Mouse (Mus musculus): ENCODE results near the gene 4930430A15Rik. TPM values are rescaled to one million over a fixed set of nuclear protein-coding genes. Genes with fewer than 3 reads are reported as not detected.
A peak's percentile ranks its signal among the peaks of the same experiment; 100 is the strongest.

4930430A15Rik gene
- not detected in 2 replicates for polyA plus RNA-seq (2014; fragmentation: Nextera tagmentation; extraction: Ambion mirVana)

GRCm38 (mm10) chr2:111229502-111229901 lies at the start of gene 4930430A15Rik:
4930430A15Rik (minus strand) TSS chr2:111229602.
- DNase-seq (ENCODE audit: low spot score) (no peak), ATAC-seq (ENCODE audit: insufficient number of reproducible peaks, low FRiP score, low TSS enrichment, low read depth) (no peak)
- Histone ChIP-seq H3K27ac (replicated peaks; ENCODE audit: low read depth, low read length) (no peak within 1 kb of the TSS), H3K9ac (ENCODE audit: low read length) (no peak within 1 kb of the TSS), H3K4me1 (ENCODE audit: control insufficient read depth, insufficient read depth, low read length) (no peaks in the 10 kb centered on the region), H3K27me3 (ENCODE audit: control insufficient read depth, insufficient read depth, low read length) (no peaks in the 10 kb centered on the region), H3K4me2 (ENCODE audit: low read depth, severe bottlenecking) (no peak within 1 kb of the TSS), H3K4me3 (ENCODE audit: low read depth, low read length) (no peak within 1 kb of the TSS), H3K36me3 (ENCODE audit: control insufficient read depth, insufficient read depth, low read length) (no peaks in the 10 kb centered on the region), H3K9me3 (ENCODE audit: control insufficient read depth, low read length) (no peaks in the 10 kb centered on the region)
- 86% methylated on average over 6 of the region's 6 CpGs for WGBS

DNA sequence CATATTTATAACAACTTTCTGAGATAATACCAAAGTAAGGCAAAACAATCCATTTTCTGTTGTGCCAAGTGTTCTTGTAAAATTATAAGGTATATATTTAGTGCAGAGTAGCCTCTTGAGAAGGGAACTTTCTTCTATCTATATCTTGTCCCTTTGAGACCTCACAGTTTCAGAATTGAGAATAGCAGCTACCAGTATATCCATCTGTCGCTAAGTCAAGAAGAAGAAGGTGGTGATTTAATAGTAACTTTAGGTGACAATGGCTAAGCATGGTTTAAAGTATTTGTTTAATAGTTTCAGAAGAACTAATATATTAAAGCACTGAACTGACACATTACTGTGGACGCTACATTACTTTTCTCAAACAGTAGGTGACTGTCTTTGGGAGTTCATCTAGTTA lies 44.6 kb upstream of the 4930430A15Rik start, which contains the start of gene Olfr1277:
TSS of gene Olfr1277 (minus strand) at position 101 of the 400 bp plus-strand sequence.
- Histone ChIP-seq H3K9ac (ENCODE audit: low read length) (no peak within 1 kb of the TSS), H3K36me3 (ENCODE audit: control insufficient read depth, insufficient read depth, low read length) (no peaks in the 10 kb centered on the region), H3K4me3 (ENCODE audit: low read depth, low read length) (no peak within 1 kb of the TSS), H3K4me2 (ENCODE audit: low read depth, severe bottlenecking) (no peak within 1 kb of the TSS), H3K27me3 (ENCODE audit: control insufficient read depth, insufficient read depth, low read length) (no peaks in the 10 kb centered on the region), H3K9me3 (ENCODE audit: control insufficient read depth, low read length) (no peaks in the 10 kb centered on the region), H3K27ac (replicated peaks; ENCODE audit: low read depth, low read length) (no peak within 1 kb of the TSS), H3K4me1 (ENCODE audit: control insufficient read depth, insufficient read depth, low read length) (no peaks in the 10 kb centered on the region)
- DNase-seq (ENCODE audit: low spot score) (no peak), ATAC-seq (ENCODE audit: insufficient number of reproducible peaks, low FRiP score, low TSS enrichment, low read depth) (no peak)
- 81% methylated on average over 2 of the region's 2 CpGs for WGBS

DNA sequence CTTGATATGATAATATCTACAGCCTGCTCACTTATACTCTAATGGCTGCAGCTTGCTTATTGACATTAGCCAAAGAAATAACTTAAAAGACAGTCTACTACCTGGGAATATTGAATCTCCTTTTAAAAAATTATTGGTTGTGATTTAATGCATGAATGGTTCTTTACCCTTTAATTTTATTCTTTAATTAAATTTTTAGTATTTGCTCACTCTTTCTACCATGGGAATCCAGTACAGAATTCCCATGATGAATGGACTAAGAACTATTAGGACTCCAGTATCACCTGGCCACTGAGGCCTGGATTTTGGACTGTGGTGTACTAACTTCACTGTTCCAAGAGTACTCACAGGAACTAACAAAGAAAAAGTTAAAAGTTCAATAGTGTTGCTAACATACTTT lies 24.8 kb upstream of the 4930430A15Rik start, which contains the start of gene Olfr1276:
TSS of gene Olfr1276 (plus strand) at position 301 of the 400 bp plus-strand sequence.
- H3K4me1 ChIP-seq (ENCODE audit: control insufficient read depth, insufficient read depth, low read length), result no peaks in the 10 kb centered on the region
- H3K27ac ChIP-seq (replicated peaks; ENCODE audit: low read depth, low read length), result no peak within 1 kb of the TSS
- H3K36me3 ChIP-seq (ENCODE audit: control insufficient read depth, insufficient read depth, low read length), result no peaks in the 10 kb centered on the region
- no peak within 1 kb of the TSS for H3K4me3 ChIP-seq (ENCODE audit: low read depth, low read length)
- H3K9me3 ChIP-seq (ENCODE audit: control insufficient read depth, low read length), result no peaks in the 10 kb centered on the region
- DNase-seq (ENCODE audit: low spot score), result no peak
- H3K4me2 ChIP-seq (ENCODE audit: low read depth, severe bottlenecking), result no peak within 1 kb of the TSS
- H3K9ac ChIP-seq (ENCODE audit: low read length), result no peak within 1 kb of the TSS
- ATAC-seq (ENCODE audit: insufficient number of reproducible peaks, low FRiP score, low TSS enrichment, low read depth), result no peak
- H3K27me3 ChIP-seq (ENCODE audit: control insufficient read depth, insufficient read depth, low read length), result no peaks in the 10 kb centered on the region

- H3K9me3 ChIP-seq (ENCODE audit: control insufficient read depth, low read length), result no peaks in the 10 kb centered on the region
- no peaks in the 10 kb centered on the region for H3K4me1 ChIP-seq (ENCODE audit: control insufficient read depth, insufficient read depth, low read length)
- H3K27ac ChIP-seq (replicated peaks; ENCODE audit: low read depth, low read length), result no peak within 1 kb of the TSS
- 83% methylated on average over 1 of the region's 1 CpGs for WGBS
- H3K4me3 ChIP-seq (ENCODE audit: low read depth, low read length), result no peak within 1 kb of the TSS
- no peak within 1 kb of the TSS for H3K9ac ChIP-seq (ENCODE audit: low read length)
- no peak within 1 kb of the TSS for H3K4me2 ChIP-seq (ENCODE audit: low read depth, severe bottlenecking)
- DNase-seq (ENCODE audit: low spot score), result no peak
- H3K36me3 ChIP-seq (ENCODE audit: control insufficient read depth, insufficient read depth, low read length), result no peaks in the 10 kb centered on the region
- no peak for ATAC-seq (ENCODE audit: insufficient number of reproducible peaks, low FRiP score, low TSS enrichment, low read depth)
- H3K27me3 ChIP-seq (ENCODE audit: control insufficient read depth, insufficient read depth, low read length), result no peaks in the 10 kb centered on the region
Measured at GRCm38 (mm10) chr2:111235186-111235585, 5.8 kb upstream of the 4930430A15Rik start, which contains the start of gene Olfr1275. Olfr1275 (minus strand) TSS chr2:111235286.

GRCm38 (mm10) chr2:111182068-111182467 lies 47.3 kb downstream of the 4930430A15Rik start:
- Histone ChIP-seq H3K4me3 (ENCODE audit: low read depth, low read length) (no peak overlapping the region), H3K4me1 (ENCODE audit: control insufficient read depth, insufficient read depth, low read length) (no peaks in the 10 kb centered on the region), H3K27me3 (ENCODE audit: control insufficient read depth, insufficient read depth, low read length) (no peaks in the 10 kb centered on the region), H3K9me3 (ENCODE audit: control insufficient read depth, low read length) (no peaks in the 10 kb centered on the region; the same call in 1 of the 2 replicates), H3K36me3 (ENCODE audit: control insufficient read depth, insufficient read depth, low read length) (no peaks in the 10 kb centered on the region), H3K4me2 (ENCODE audit: low read depth, severe bottlenecking) (no peak overlapping the region), H3K9ac (ENCODE audit: low read length) (no peak overlapping the region), H3K27ac (replicated peaks; ENCODE audit: low read depth, low read length) (no peak overlapping the region)
- 95% methylated on average over 11 of the region's 11 CpGs for WGBS
- DNase-seq (ENCODE audit: low spot score), result no peak
- no peak for ATAC-seq (ENCODE audit: insufficient number of reproducible peaks, low FRiP score, low TSS enrichment, low read depth)

DNA sequence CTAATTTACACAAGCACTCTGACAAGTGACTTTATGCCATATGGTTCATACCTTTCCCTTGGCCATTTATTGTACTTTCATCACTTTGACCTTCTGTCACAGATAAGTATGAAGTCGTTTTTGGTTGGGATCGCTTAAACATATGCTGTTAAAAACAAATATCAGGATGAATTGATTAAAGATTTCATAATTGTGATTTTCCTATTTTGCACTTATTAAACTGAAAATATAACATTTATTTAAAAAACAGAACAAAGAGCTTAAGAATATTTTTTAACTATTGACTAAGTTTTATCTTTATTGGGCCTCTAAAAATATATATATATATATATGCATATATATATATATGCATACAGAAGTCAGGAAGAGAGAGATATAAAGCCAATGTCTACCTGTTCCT lies 76.6 kb downstream of the 4930430A15Rik start, which contains the start of gene Gm15130:
TSS of gene Gm15130 (minus strand) at position 101 of the 400 bp plus-strand sequence.
- ATAC-seq (ENCODE audit: insufficient number of reproducible peaks, low FRiP score, low TSS enrichment, low read depth) (no peak), DNase-seq (ENCODE audit: low spot score) (no peak)
- no peak within 1 kb of the TSS for H3K9ac ChIP-seq (ENCODE audit: low read length)
- H3K27ac ChIP-seq (replicated peaks; ENCODE audit: low read depth, low read length), result no peak within 1 kb of the TSS
- no peaks in the 10 kb centered on the region for H3K27me3 ChIP-seq (ENCODE audit: control insufficient read depth, insufficient read depth, low read length)
- 82% methylated on average over 2 of the region's 2 CpGs for WGBS
- no peaks in the 10 kb centered on the region for H3K4me1 ChIP-seq (ENCODE audit: control insufficient read depth, insufficient read depth, low read length)
- H3K9me3 ChIP-seq (ENCODE audit: control insufficient read depth, low read length), result no peaks in the 10 kb centered on the region
- H3K4me2 ChIP-seq (ENCODE audit: low read depth, severe bottlenecking), result no peak within 1 kb of the TSS
- no peaks in the 10 kb centered on the region for H3K36me3 ChIP-seq (ENCODE audit: control insufficient read depth, insufficient read depth, low read length)
- no peak within 1 kb of the TSS for H3K4me3 ChIP-seq (ENCODE audit: low read depth, low read length)

GRCm38 (mm10) chr2:111135739-111136138 lies 93.7 kb downstream of the 4930430A15Rik start:
- Histone ChIP-seq H3K9ac (ENCODE audit: low read length) (no peak overlapping the region), H3K27me3 (ENCODE audit: control insufficient read depth, insufficient read depth, low read length) (no peaks in the 10 kb centered on the region), H3K9me3 (ENCODE audit: control insufficient read depth, low read length) (no peaks in the 10 kb centered on the region), H3K4me2 (ENCODE audit: low read depth, severe bottlenecking) (no peak overlapping the region), H3K4me3 (ENCODE audit: low read depth, low read length) (no peak overlapping the region), H3K4me1 (ENCODE audit: control insufficient read depth, insufficient read depth, low read length) (no peaks in the 10 kb centered on the region), H3K36me3 (ENCODE audit: control insufficient read depth, insufficient read depth, low read length) (no peaks in the 10 kb centered on the region), H3K27ac (replicated peaks; ENCODE audit: low read depth, low read length) (no peak overlapping the region)
- peak; percentile 67 for ATAC-seq (ENCODE audit: insufficient number of reproducible peaks, low FRiP score, low TSS enrichment, low read depth)
- no peak for DNase-seq (ENCODE audit: low spot score)
- WGBS, result 19% methylated on average over 5 of the region's 5 CpGs
